18 mouse cellular contexts compared by ENCODE assay signal in the genomic region with DNA sequence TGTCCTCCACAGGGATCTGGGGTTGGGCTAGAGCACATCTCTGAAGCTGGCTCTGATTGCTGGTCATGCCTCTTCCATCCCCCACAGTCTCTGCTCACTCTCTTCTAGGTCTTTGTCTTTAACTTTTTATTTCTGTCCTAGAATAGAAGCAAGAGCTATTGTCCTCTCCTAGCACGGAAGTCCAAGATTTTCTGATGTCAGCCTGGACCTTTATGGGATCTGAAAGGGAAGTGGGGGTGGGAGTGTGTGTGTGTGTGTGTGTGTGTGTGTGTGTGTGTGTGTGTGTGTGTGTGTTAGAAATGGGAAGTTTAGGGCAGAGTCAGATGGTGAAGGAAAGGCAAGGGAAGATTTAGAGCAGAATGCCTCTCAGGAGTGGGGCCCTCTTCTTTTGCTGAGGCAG. TPM values are rescaled to one million over a fixed set of nuclear protein-coding genes. Genes with fewer than 3 reads are reported as not detected.
DNase-seq lines count a peak whose midpoint lies in the region; ATAC-seq and TF ChIP-seq lines count a peak whose summit lies in the region.
"Had no signal": no experiment of that assay in that cellular context is flagged by ENCODE, and none has a peak within 500 bp of the region (broad histone marks: within the 10 kb centered on the region; RNA-seq: fewer than 3 reads in every experiment).

No protein-coding gene starts in this region.

- H3K9ac ChIP-seq in heart, embryonic 16.5 days (ENCODE audit: low read length), result no peak overlapping the region
- H3K9ac ChIP-seq in lung, postnatal 0 days (replicated peaks; ENCODE audit: low read depth), result no peak overlapping the region
- H3K9ac ChIP-seq: embryonic facial prominence, embryonic 15.5 days; forebrain, embryonic 12.5 days; intestine, embryonic 15.5 days; midbrain, embryonic 15.5 days had no signal

- WGBS in heart, embryonic 16.5 days, result 46% methylated on average over 1 of the region's 1 CpGs
- WGBS in heart, embryonic 10.5 days, result 60% methylated on average over 1 of the region's 1 CpGs
- 52% methylated on average over 1 of the region's 1 CpGs for WGBS in lung, postnatal 0 days
- 65% methylated on average over 1 of the region's 1 CpGs for WGBS in lung, adult 2 months

- no peak overlapping the region for H3K4me3 ChIP-seq in heart, embryonic 16.5 days (ENCODE audit: low read length)
- H3K4me3 ChIP-seq in heart, embryonic 10.5 days, result no peak overlapping the region
- no peak overlapping the region for H3K4me3 ChIP-seq in lung, postnatal 0 days (ENCODE audit: low read depth, low read length)
- H3K4me3 ChIP-seq in lung, adult 2 months (replicated peaks; ENCODE audit: extremely low read depth, low read depth, low read length), result no peak overlapping the region
- H3K4me3 ChIP-seq: embryonic facial prominence, embryonic 15.5 days; forebrain, embryonic 12.5 days; intestine, embryonic 15.5 days; midbrain, embryonic 15.5 days had no signal

- ATAC-seq in heart, embryonic 16.5 days (replicated peaks; ENCODE audit: extremely low read depth, insufficient read depth, low FRiP score), result no peak
- ATAC-seq in lung, postnatal 0 days, result 0 out of 2 replicates have a peak, but pooled peaks have one; percentile 10
- ATAC-seq: intestine, embryonic 15.5 days; midbrain, embryonic 15.5 days had no signal

- no peak for TF ChIP-seq POLR2A in lung, adult 2 months (IDR thresholded peaks at IDR 0.05; ENCODE audit: borderline replicate concordance, extremely low read depth, low read depth, low read length)

- no peak for TF ChIP-seq CTCF in lung, postnatal 0 days (IDR thresholded peaks at IDR 0.05)
- TF ChIP-seq CTCF in lung, adult 2 months (IDR thresholded peaks at IDR 0.05; ENCODE audit: insufficient read depth, low read length), result no peak

- H3K27ac ChIP-seq in heart, embryonic 16.5 days (ENCODE audit: low read length), result peak overlapping the region; percentile 44; the same call in 1 of the 2 replicates
- no peak overlapping the region for H3K27ac ChIP-seq in heart, embryonic 10.5 days
- no peak overlapping the region for H3K27ac ChIP-seq in lung, postnatal 0 days (ENCODE audit: low read length)
- H3K27ac ChIP-seq: forebrain, embryonic 12.5 days; midbrain, embryonic 15.5 days had no signal

- H3K4me2 ChIP-seq in heart, embryonic 16.5 days (ENCODE audit: low read depth, low read length), result no peak overlapping the region
- no peak overlapping the region for H3K4me2 ChIP-seq in lung, postnatal 0 days (replicated peaks; ENCODE audit: low read depth, low read length)
- H3K4me2 ChIP-seq: embryonic facial prominence, embryonic 15.5 days; forebrain, embryonic 12.5 days; intestine, embryonic 15.5 days; midbrain, embryonic 15.5 days had no signal

- no peak for DNase-seq in heart, embryonic 10.5 days (ENCODE audit: low spot score)
- DNase-seq in lung, postnatal 0 days (ENCODE audit: low spot score), result peak; percentile 41
- no peak for DNase-seq in lung, adult 2 months
- DNase-seq in kidney, postnatal 36 days, result peak; percentile 33 to 44
- DNase-seq in ovary, postnatal 36 days (ENCODE audit: low spot score), result no peak
- DNase-seq in cerebellum, adult 9-11 months, result no peak
- DNase-seq: cerebellum, adult 11 months; layer of hippocampus, adult 9-11 months; right cerebral cortex, postnatal 25 days; thymus, adult 2 months had no signal

- no peaks in the 10 kb centered on the region for H3K9me3 ChIP-seq in heart, embryonic 16.5 days (replicated peaks; ENCODE audit: control insufficient read depth, low read length)
- H3K9me3 ChIP-seq in heart, embryonic 10.5 days, result no peaks in the 10 kb centered on the region
- no peaks in the 10 kb centered on the region for H3K9me3 ChIP-seq in lung, postnatal 0 days (ENCODE audit: low read length)
- H3K9me3 ChIP-seq: embryonic facial prominence, embryonic 15.5 days; forebrain, embryonic 12.5 days; intestine, embryonic 15.5 days; midbrain, embryonic 15.5 days had no signal

- H3K4me1 ChIP-seq in heart, embryonic 16.5 days (ENCODE audit: control insufficient read depth, insufficient read depth, low read length), result peaks cover 24% of the 10 kb centered on the region
- H3K4me1 ChIP-seq in heart, embryonic 10.5 days, result peaks cover 35% of the 10 kb centered on the region
- peaks cover 10% of the 10 kb centered on the region; the same call in 1 of the 2 replicates for H3K4me1 ChIP-seq in lung, postnatal 0 days (ENCODE audit: insufficient read depth, low read depth, low read length)
- H3K4me1 ChIP-seq in lung, adult 2 months (ENCODE audit: control insufficient read depth, insufficient read depth, low read length), result peaks cover 4% of the 10 kb centered on the region; the same call in 1 of the 2 replicates

- peaks cover 4% of the 10 kb centered on the region; the same call in 1 of the 2 replicates for H3K27me3 ChIP-seq in heart, embryonic 16.5 days (ENCODE audit: control insufficient read depth, insufficient read depth, low read length)
- H3K27me3 ChIP-seq in heart, embryonic 10.5 days (ENCODE audit: insufficient read depth, poor library complexity, severe bottlenecking), result peaks cover 53% of the 10 kb centered on the region
- no peaks in the 10 kb centered on the region for H3K27me3 ChIP-seq in lung, postnatal 0 days (replicated peaks; ENCODE audit: insufficient read depth, low read length)
- H3K27me3 ChIP-seq: embryonic facial prominence, embryonic 15.5 days; intestine, embryonic 15.5 days; midbrain, embryonic 15.5 days had no signal

- peak; percentile 64 for TF ChIP-seq EP300 in lung, postnatal 0 days (IDR thresholded peaks at IDR 0.05)

- no peaks in the 10 kb centered on the region for H3K36me3 ChIP-seq in heart, embryonic 16.5 days (ENCODE audit: control insufficient read depth, insufficient read depth)
- H3K36me3 ChIP-seq in heart, embryonic 10.5 days, result no peaks in the 10 kb centered on the region
- no peaks in the 10 kb centered on the region for H3K36me3 ChIP-seq in lung, postnatal 0 days (ENCODE audit: insufficient read depth, low read length)
- H3K36me3 ChIP-seq: embryonic facial prominence, embryonic 15.5 days; forebrain, embryonic 12.5 days; intestine, embryonic 15.5 days; midbrain, embryonic 15.5 days had no signal

RNA-seq across cellular contexts. Expression of a gene that starts 3.1 kb away (rescaled TPM):
- polyA plus RNA-seq in heart, embryonic 16.5 days (2015; fragmentation: Nextera tagmentation; extraction: Ambion mirVana), result 0.32 and 0.55 TPM in 2 replicates
- 0.12 TPM in 1 of 2 replicates, not detected in the other for polyA plus RNA-seq in heart, embryonic 10.5 days (2016; fragmentation: Nextera tagmentation; extraction: Ambion mirVana)
- polyA plus RNA-seq in lung, postnatal 0 days (2015; fragmentation: Nextera tagmentation; extraction: Ambion mirVana), result 0.39 and 0.44 TPM in 2 replicates
- polyA plus RNA-seq in lung, adult 2 months (2012; rRNA removed), result 0.37 and 12.5 TPM in 2 replicates
- polyA plus RNA-seq: C2C12; hindbrain, embryonic 11.5 days; liver, adult 2 months had no signal

RNA-seq across cellular contexts. Expression of a gene that starts 32.0 kb away (rescaled TPM):
- polyA plus RNA-seq in heart, embryonic 16.5 days (2015; fragmentation: Nextera tagmentation; extraction: Ambion mirVana), result 3.0 and 3.2 TPM in 2 replicates
- 1.7 and 2.4 TPM in 2 replicates for polyA plus RNA-seq in heart, embryonic 10.5 days (2016; fragmentation: Nextera tagmentation; extraction: Ambion mirVana)
- 12.2 and 13.1 TPM in 2 replicates for polyA plus RNA-seq in lung, postnatal 0 days (2015; fragmentation: Nextera tagmentation; extraction: Ambion mirVana)
- polyA plus RNA-seq in lung, adult 2 months (2012; rRNA removed), result 7.1 and 7.3 TPM in 2 replicates
- polyA plus RNA-seq: C2C12; liver, adult 2 months had no signal

RNA-seq across cellular contexts. Expression of a gene that starts 37.7 kb away (rescaled TPM):
- polyA plus RNA-seq in heart, embryonic 16.5 days (2015; fragmentation: Nextera tagmentation; extraction: Ambion mirVana), result 0.35 TPM in 2 replicates
- polyA plus RNA-seq in heart, embryonic 10.5 days (2016; fragmentation: Nextera tagmentation; extraction: Ambion mirVana), result not detected in 2 replicates
- polyA plus RNA-seq in lung, postnatal 0 days (2015; fragmentation: Nextera tagmentation; extraction: Ambion mirVana), result 0.07 and 0.19 TPM in 2 replicates
- polyA plus RNA-seq in lung, adult 2 months (2012; rRNA removed), result 2.0 and 2.9 TPM in 2 replicates
- polyA plus RNA-seq: C2C12; embryonic facial prominence, embryonic 15.5 days; forebrain, embryonic 12.5 days; hindbrain, embryonic 11.5 days; midbrain, embryonic 15.5 days had no signal

RNA-seq across cellular contexts. Expression of a gene that starts 49.7 kb away (rescaled TPM):
- not detected in 2 replicates for polyA plus RNA-seq in heart, embryonic 16.5 days (2015; fragmentation: Nextera tagmentation; extraction: Ambion mirVana)
- not detected in 2 replicates for polyA plus RNA-seq in heart, embryonic 10.5 days (2016; fragmentation: Nextera tagmentation; extraction: Ambion mirVana)
- polyA plus RNA-seq in lung, postnatal 0 days (2015; fragmentation: Nextera tagmentation; extraction: Ambion mirVana), result not detected in 2 replicates
- not detected in 2 replicates for polyA plus RNA-seq in lung, adult 2 months (2012; rRNA removed)
- polyA plus RNA-seq: C2C12; intestine, embryonic 15.5 days; liver, adult 2 months; thymus, adult 2 months had no signal

RNA-seq across cellular contexts. Expression of a gene that starts 52.8 kb away (rescaled TPM):
- 323 and 328 TPM in 2 replicates for polyA plus RNA-seq in heart, embryonic 16.5 days (2015; fragmentation: Nextera tagmentation; extraction: Ambion mirVana)
- polyA plus RNA-seq in heart, embryonic 10.5 days (2016; fragmentation: Nextera tagmentation; extraction: Ambion mirVana), result 276 and 315 TPM in 2 replicates
- polyA plus RNA-seq in lung, postnatal 0 days (2015; fragmentation: Nextera tagmentation; extraction: Ambion mirVana), result 739 and 823 TPM in 2 replicates
- polyA plus RNA-seq in lung, adult 2 months (2012; rRNA removed), result 585 and 594 TPM in 2 replicates

Comparison
In these comparisons a context has a peak if more than half of its experiments do, and no peak if none do; other contexts are left out.
1. DNase-seq: peak in lung, postnatal 0 days (single experiment) and kidney, postnatal 36 days (2 of 2); none in heart, embryonic 10.5 days (single experiment), lung, adult 2 months (single experiment), ovary, postnatal 36 days (single experiment) and cerebellum, adult 9-11 months (single experiment).